Mouse (Mus musculus): Measurements from ENCODE around the gene Gm10142. TPM values are rescaled to one million over a fixed set of nuclear protein-coding genes. Genes with fewer than 3 reads are reported as not detected.
"Not testable (repeated sequence)": the region's sequence is repeated elsewhere in the genome, so short reads cannot be mapped to it uniquely, and the experiment has no call there.

Gm10142 gene
- total and polyA plus RNA-seq, 2 experiments from 2014 or later, result not detected

DNA sequence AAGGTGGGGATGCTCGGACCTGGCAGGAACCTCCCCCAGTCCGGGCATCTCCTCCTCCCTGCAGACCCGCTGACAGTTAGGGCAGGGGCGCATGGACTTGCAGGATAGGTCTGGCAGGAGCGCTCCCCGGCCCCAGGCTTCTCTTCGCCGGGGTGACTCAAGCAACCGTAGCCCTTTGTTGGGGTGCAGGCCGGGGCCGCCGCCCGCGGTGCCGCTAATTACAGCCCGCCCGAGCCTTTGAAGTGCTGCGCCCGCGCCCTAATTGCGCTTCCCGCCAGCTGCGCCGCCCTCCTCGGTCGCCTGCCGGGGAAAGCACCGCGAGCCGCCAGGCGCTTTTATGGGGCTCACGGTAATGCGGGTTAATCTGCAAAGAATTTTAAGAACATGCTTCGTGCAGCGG lies 38.0 kb upstream of the Gm10142 start:
- Histone ChIP-seq H3K4me1 (ENCODE audit: insufficient read depth, low read length) (peaks cover 4% of the 10 kb centered on the region; the same call in 1 of the 2 replicates), H3K9me3 (ENCODE audit: low read length) (no peaks in the 10 kb centered on the region), H3K36me3 (ENCODE audit: insufficient read depth, low read length) (no peaks in the 10 kb centered on the region), H3K4me2 (ENCODE audit: low read depth, low read length, poor library complexity, severe bottlenecking) (peak overlapping the region; percentile 84), H3K27ac (ENCODE audit: low read depth, low read length) (no peak overlapping the region), H3K27me3 (ENCODE audit: insufficient read depth, low read length) (peaks cover 18% of the 10 kb centered on the region), H3K9ac (replicated peaks; ENCODE audit: low read length, poor library complexity, severe bottlenecking) (0 out of 2 replicates have a peak overlapping the region, but pooled peaks have one; percentile 29), H3K4me3 (ENCODE audit: low read depth, low read length) (peak overlapping the region; percentile 37)
- no peak for DNase-seq (ENCODE audit: low spot score)
- no peak for TF ChIP-seq CTCF (IDR thresholded peaks at IDR 0.05)
- under 1% methylated on average over 35 of the region's 35 CpGs for WGBS
- no peak for ATAC-seq (ENCODE audit: low FRiP score)

DNA sequence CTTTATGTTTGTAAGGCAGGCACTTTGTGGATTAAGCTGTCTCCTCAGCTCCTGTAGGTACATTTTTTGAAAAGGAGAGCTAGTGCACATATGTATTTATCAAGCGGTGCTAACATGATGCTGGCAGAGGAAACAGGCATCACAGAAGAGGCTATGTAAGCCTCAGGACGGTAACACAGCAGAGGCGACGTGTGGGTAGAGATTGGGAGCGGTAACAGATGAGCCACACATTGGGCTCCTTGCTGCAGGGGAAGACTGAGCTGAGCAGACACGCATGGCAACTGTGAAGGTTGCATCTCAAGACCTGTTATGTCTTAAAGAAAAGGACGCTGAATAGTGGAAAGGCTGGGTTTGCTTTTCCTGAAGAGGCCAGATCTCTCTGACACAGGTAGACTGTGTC lies 32.6 kb upstream of the Gm10142 start:
- DNase-seq (ENCODE audit: low spot score), result no peak
- 0 out of 2 replicates have a peak, but pooled peaks cover 3% of the 10 kb centered on the region for H3K4me1 ChIP-seq (ENCODE audit: insufficient read depth, low read length)
- no peak overlapping the region for H3K4me2 ChIP-seq (ENCODE audit: low read depth, low read length, poor library complexity, severe bottlenecking)
- H3K9ac ChIP-seq (replicated peaks; ENCODE audit: low read length, poor library complexity, severe bottlenecking), result no peak overlapping the region
- H3K9me3 ChIP-seq (ENCODE audit: low read length), result no peaks in the 10 kb centered on the region
- no peak overlapping the region for H3K27ac ChIP-seq (ENCODE audit: low read depth, low read length)
- H3K36me3 ChIP-seq (ENCODE audit: insufficient read depth, low read length), result no peaks in the 10 kb centered on the region
- TF ChIP-seq CTCF (IDR thresholded peaks at IDR 0.05), result no peak
- no peak for ATAC-seq (ENCODE audit: low FRiP score)
- H3K4me3 ChIP-seq (ENCODE audit: low read depth, low read length), result no peak overlapping the region
- peaks cover 20% of the 10 kb centered on the region for H3K27me3 ChIP-seq (ENCODE audit: insufficient read depth, low read length)
- WGBS, result 69% methylated on average over 7 of the region's 7 CpGs

DNA sequence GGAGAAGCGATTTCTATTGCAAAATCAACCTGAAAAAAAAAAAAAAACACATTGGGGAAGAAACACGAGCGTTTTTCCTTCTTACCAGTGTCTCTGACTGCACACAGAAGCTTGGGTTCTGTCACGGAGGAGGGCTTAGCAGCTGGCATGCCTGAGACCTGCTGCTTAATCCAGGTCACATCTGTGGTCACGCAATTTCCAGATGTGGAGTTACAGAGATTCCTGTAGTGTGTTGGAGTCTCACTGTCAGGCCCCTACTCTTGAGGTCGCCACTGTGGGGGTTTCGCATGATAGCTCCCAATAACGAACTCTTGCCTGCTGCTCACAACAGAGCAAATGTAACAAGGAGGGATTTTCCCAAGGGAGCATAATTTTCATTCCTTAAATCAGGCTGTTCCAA lies 31.4 kb upstream of the Gm10142 start:
- Histone ChIP-seq H3K27me3 (ENCODE audit: insufficient read depth, low read length) (peaks cover 14% of the 10 kb centered on the region), H3K36me3 (ENCODE audit: insufficient read depth, low read length) (no peaks in the 10 kb centered on the region), H3K4me3 (ENCODE audit: low read depth, low read length) (no peak overlapping the region), H3K4me1 (ENCODE audit: insufficient read depth, low read length) (0 out of 2 replicates have a peak, but pooled peaks cover 3% of the 10 kb centered on the region), H3K9me3 (ENCODE audit: low read length) (no peaks in the 10 kb centered on the region), H3K9ac (replicated peaks; ENCODE audit: low read length, poor library complexity, severe bottlenecking) (no peak overlapping the region), H3K27ac (ENCODE audit: low read depth, low read length) (no peak overlapping the region), H3K4me2 (ENCODE audit: low read depth, low read length, poor library complexity, severe bottlenecking) (no peak overlapping the region)
- ATAC-seq (ENCODE audit: low FRiP score) (no peak), DNase-seq (ENCODE audit: low spot score) (no peak)
- TF ChIP-seq CTCF (IDR thresholded peaks at IDR 0.05), result no peak
- 33% methylated on average over 8 of the region's 8 CpGs for WGBS

DNA sequence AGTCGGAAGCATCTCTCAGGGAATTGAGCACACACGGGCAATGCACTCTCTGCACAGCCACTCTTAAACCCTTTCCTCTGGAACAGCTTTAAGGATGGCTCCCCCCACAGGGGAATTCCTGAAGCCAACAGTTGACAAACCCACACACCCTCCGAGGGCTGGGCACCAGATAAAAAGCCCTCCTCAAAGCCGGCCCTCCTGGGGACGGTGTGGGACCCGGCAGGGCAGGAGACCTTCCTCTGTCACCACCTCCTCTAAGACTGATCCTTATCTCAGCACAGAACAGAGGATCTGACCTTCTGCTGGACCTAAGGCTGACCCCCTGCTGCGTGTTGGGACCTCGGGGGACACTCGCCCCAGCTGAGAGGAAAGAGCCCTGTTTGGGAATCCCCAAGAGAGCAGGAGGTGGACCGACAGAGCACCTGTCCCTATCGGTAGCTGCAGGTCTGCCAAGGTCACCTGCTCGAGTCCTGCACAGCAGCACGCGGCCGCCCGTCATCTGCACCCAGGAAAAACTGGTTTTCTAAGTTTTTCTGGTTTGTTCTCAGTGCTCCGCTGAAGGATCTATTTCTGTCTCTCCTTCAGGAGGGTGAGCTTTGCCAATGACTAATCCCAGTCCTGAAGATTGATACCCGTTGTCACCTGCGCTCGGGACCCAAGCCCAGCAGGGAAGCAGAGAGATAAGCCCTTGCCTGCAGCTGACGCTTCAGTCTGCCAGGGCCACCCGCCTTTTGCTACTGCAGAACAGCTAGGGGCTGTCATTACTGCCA lies 29.5 kb upstream of the Gm10142 start, which contains the start of gene Tspear:
TSS of gene Tspear (plus strand) at position 675 of the 770 bp plus-strand sequence.
- Histone ChIP-seq H3K36me3 (ENCODE audit: insufficient read depth, low read length) (no peaks in the 10 kb centered on the region), H3K4me1 (ENCODE audit: insufficient read depth, low read length) (0 out of 2 replicates have a peak, but pooled peaks cover 3% of the 10 kb centered on the region), H3K27me3 (ENCODE audit: insufficient read depth, low read length) (peaks cover 14% of the 10 kb centered on the region), H3K27ac (ENCODE audit: low read depth, low read length) (no peak within 1 kb of the TSS), H3K9me3 (ENCODE audit: low read length) (no peaks in the 10 kb centered on the region), H3K9ac (replicated peaks; ENCODE audit: low read length, poor library complexity, severe bottlenecking) (no peak within 1 kb of the TSS), H3K4me3 (ENCODE audit: low read depth, low read length) (no peak within 1 kb of the TSS), H3K4me2 (ENCODE audit: low read depth, low read length, poor library complexity, severe bottlenecking) (no peak within 1 kb of the TSS)
- TF ChIP-seq CTCF (IDR thresholded peaks at IDR 0.05), result no peak
- DNase-seq (ENCODE audit: low spot score), result no peak
- 11% methylated on average over 22 of the region's 22 CpGs for WGBS
- ATAC-seq (ENCODE audit: low FRiP score), result no peak

DNA sequence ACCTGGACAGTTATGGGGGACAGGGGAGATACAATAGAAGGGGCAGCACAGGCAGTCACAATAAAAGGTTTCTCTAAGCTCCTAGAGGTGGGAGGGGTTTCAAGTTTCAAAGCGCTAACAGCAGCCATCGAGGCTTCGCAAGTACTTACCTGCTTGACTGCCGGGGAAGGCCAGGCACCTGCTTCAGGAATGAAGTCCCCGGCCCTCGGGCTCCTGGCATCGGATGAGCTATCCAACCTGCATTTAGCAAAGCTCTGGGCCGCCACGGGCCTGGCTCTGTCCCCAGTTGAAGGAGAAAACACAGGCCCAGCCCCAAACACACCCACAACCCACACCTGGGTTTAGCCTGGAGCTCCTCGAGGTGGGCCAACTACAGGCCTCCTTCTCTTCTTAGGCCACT lies 28.6 kb upstream of the Gm10142 start:
- ATAC-seq (ENCODE audit: low FRiP score), result no peak
- Histone ChIP-seq H3K9ac (replicated peaks; ENCODE audit: low read length, poor library complexity, severe bottlenecking) (no peak overlapping the region), H3K36me3 (ENCODE audit: insufficient read depth, low read length) (no peaks in the 10 kb centered on the region), H3K4me2 (ENCODE audit: low read depth, low read length, poor library complexity, severe bottlenecking) (no peak overlapping the region), H3K9me3 (ENCODE audit: low read length) (no peaks in the 10 kb centered on the region), H3K27ac (ENCODE audit: low read depth, low read length) (no peak overlapping the region), H3K4me1 (ENCODE audit: insufficient read depth, low read length) (0 out of 2 replicates have a peak, but pooled peaks cover 3% of the 10 kb centered on the region), H3K4me3 (ENCODE audit: low read depth, low read length) (no peak overlapping the region), H3K27me3 (ENCODE audit: insufficient read depth, low read length) (peaks cover 14% of the 10 kb centered on the region)
- 46% methylated on average over 10 of the region's 10 CpGs for WGBS
- TF ChIP-seq CTCF (IDR thresholded peaks at IDR 0.05), result no peak
- DNase-seq (ENCODE audit: low spot score), result no peak

DNA sequence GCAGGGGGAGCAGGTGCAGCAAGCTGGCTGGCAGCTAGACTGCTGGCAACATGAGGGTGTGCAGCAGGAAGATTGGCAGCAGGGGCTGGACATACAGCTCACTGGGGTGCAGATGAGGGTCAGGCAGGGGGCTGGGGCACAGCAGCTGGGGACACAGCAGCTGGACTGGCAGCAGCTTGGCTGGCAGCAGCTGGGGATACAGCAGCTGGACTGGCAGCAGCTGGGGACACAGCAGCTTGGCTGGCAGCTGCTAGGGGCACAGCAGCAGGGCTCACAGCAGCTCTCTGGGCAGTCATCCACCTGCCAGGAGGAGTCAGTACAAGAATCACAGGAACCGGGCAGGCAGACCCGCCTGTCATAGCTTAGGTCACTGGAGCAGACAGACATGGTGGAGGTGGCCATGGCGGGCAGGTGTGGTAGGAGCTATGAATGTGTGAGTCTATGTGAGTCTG lies 25.2 kb upstream of the Gm10142 start, which contains the start of gene Gm19402:
TSS of gene Gm19402 (minus strand) at position 402 of the 452 bp plus-strand sequence.
- not testable (repeated sequence) for H3K4me2 ChIP-seq (ENCODE audit: low read depth, low read length, poor library complexity, severe bottlenecking); H3K36me3 ChIP-seq (ENCODE audit: insufficient read depth, low read length); H3K9ac ChIP-seq (replicated peaks; ENCODE audit: low read length, poor library complexity, severe bottlenecking); H3K4me1 ChIP-seq (ENCODE audit: insufficient read depth, low read length); H3K4me3 ChIP-seq (ENCODE audit: low read depth, low read length); H3K9me3 ChIP-seq (ENCODE audit: low read length); DNase-seq (ENCODE audit: low spot score); ATAC-seq (ENCODE audit: low FRiP score); H3K27ac ChIP-seq (ENCODE audit: low read depth, low read length)
- H3K27me3 ChIP-seq (ENCODE audit: insufficient read depth, low read length), result peaks cover 14% of the 10 kb centered on the region
- WGBS, result 70% methylated on average over 3 of the region's 3 CpGs

Measured in midbrain, postnatal 0 days (tissue).